Mouse (Mus musculus) megakaryocyte, embryonic 14.5 days (primary cell): ENCODE measurements around the gene Pde4d. TPM values are rescaled to one million over a fixed set of nuclear protein-coding genes. Genes with fewer than 3 reads are reported as not detected.

Experiments
- H3K27me3 ChIP-seq: replicated peaks from 2 replicates; pipeline ENCODE3; 2012; ENCODE audit warnings: inconsistent platforms
- H3K36me3 ChIP-seq: replicated peaks from 2 replicates; pipeline ENCODE3; 2012; ENCODE audit warnings: low read length, inconsistent platforms, mixed read lengths
- H3K4me1 ChIP-seq: 2 replicates; pipeline ENCODE4 v1.6.1; 2012; ENCODE audit warnings: inconsistent platforms
- H3K4me3 ChIP-seq: replicated peaks from 2 replicates; pipeline ENCODE3; 2012; ENCODE audit warnings: moderate library complexity, mild to moderate bottlenecking, inconsistent platforms
- H3K9me3 ChIP-seq: 2 replicates; pipeline ENCODE4 v1.6.1; 2012; ENCODE audit warnings: inconsistent platforms
- FLI1 ChIP-seq: IDR thresholded peaks from 2 replicates; pipeline ENCODE4 v1.6.1; 2012; ENCODE audit warnings: low read length, inconsistent platforms, mixed read lengths
- GATA1 ChIP-seq: IDR thresholded peaks from 3 replicates; pipeline ENCODE4 v1.6.1; 2012; ENCODE audit warnings: mixed read lengths, low read length, inconsistent platforms, borderline replicate concordance
- polyA plus RNA-seq: library from polyadenylated mRNA; stranded (reverse); fragments of >175 nt; gene quantifications from 2 replicates; pipeline ENCODE4 v1.2.3, GENCODE M21; 2012; ENCODE audit warnings: low replicate concordance; ENCODE audit not compliant: insufficient read depth

The Pde4d gene
- polyA plus RNA-seq, 1 experiment = 2.8 TPM

GRCm38 (mm10) chr13:109715321-109715720, 1265.6 kb downstream of the Pde4d start:
- Histone ChIP-seq H3K4me1 (peaks cover 19% of the 10 kb centered on the region), H3K27me3 (no peaks in the 10 kb centered on the region), H3K9me3 (no peaks in the 10 kb centered on the region; the same call in 1 of the 2 replicates), H3K36me3 (no peaks in the 10 kb centered on the region), H3K4me3 (no peak overlapping the region)
- TF ChIP-seq GATA1 (no peak), FLI1 (no peak)

GRCm38 (mm10) chr13:109720127-109720713, 1270.5 kb downstream of the Pde4d start:
- TF ChIP-seq GATA1 (no peak), FLI1 (no peak)
- Histone ChIP-seq H3K4me1 (peaks cover 31% of the 10 kb centered on the region), H3K4me3 (no peak overlapping the region), H3K27me3 (no peaks in the 10 kb centered on the region), H3K36me3 (no peaks in the 10 kb centered on the region), H3K9me3 (no peaks in the 10 kb centered on the region; the same call in 1 of the 2 replicates)

- TF ChIP-seq FLI1 (no peak), GATA1 (no peak)
Observed at GRCm38 (mm10) chr13:109722237-109723119, 1272.7 kb downstream of the Pde4d start.

GRCm38 (mm10) chr13:109727346-109727745, 1277.6 kb downstream of the Pde4d start:
- H3K9me3 ChIP-seq = no peaks in the 10 kb centered on the region
- TF ChIP-seq GATA1 (no peak), FLI1 (no peak)
- no peak overlapping the region for H3K4me3 ChIP-seq
- H3K4me1 ChIP-seq = peaks cover 8% of the 10 kb centered on the region
- no peaks in the 10 kb centered on the region for H3K36me3 ChIP-seq
- no peaks in the 10 kb centered on the region for H3K27me3 ChIP-seq

More at GRCm38 (mm10) chr13:109722237-109723119, 1272.7 kb downstream of the Pde4d start:
- no peaks in the 10 kb centered on the region for H3K27me3 ChIP-seq
- peaks cover 16% of the 10 kb centered on the region for H3K4me1 ChIP-seq
- H3K4me3 ChIP-seq = no peak overlapping the region
- no peaks in the 10 kb centered on the region; the same call in 1 of the 2 replicates for H3K9me3 ChIP-seq
- no peaks in the 10 kb centered on the region for H3K36me3 ChIP-seq

GRCm38 (mm10) chr13:109729612-109730011, 1279.9 kb downstream of the Pde4d start:
- H3K27me3 ChIP-seq = no peaks in the 10 kb centered on the region
- no peaks in the 10 kb centered on the region for H3K36me3 ChIP-seq
- no peaks in the 10 kb centered on the region for H3K9me3 ChIP-seq
- no peak overlapping the region for H3K4me3 ChIP-seq
- H3K4me1 ChIP-seq = no peaks in the 10 kb centered on the region; the same call in 1 of the 2 replicates
- no peak for TF ChIP-seq FLI1
- no peak for TF ChIP-seq GATA1

- H3K27me3 ChIP-seq = no peaks in the 10 kb centered on the region
- TF ChIP-seq GATA1 (no peak), FLI1 (no peak)
- H3K4me3 ChIP-seq = no peak overlapping the region
- no peaks in the 10 kb centered on the region for H3K36me3 ChIP-seq
- no peaks in the 10 kb centered on the region; the same call in 1 of the 2 replicates for H3K4me1 ChIP-seq
- H3K9me3 ChIP-seq = no peaks in the 10 kb centered on the region
Observed at GRCm38 (mm10) chr13:109732655-109733376, 1283.1 kb downstream of the Pde4d start.

GRCm38 (mm10) chr13:109736290-109737078, 1286.7 kb downstream of the Pde4d start:
- H3K27me3 ChIP-seq = no peaks in the 10 kb centered on the region
- H3K9me3 ChIP-seq = no peaks in the 10 kb centered on the region
- peaks cover 4% of the 10 kb centered on the region for H3K36me3 ChIP-seq
- no peaks in the 10 kb centered on the region for H3K4me1 ChIP-seq
- no peak overlapping the region for H3K4me3 ChIP-seq
- no peak for TF ChIP-seq FLI1
- TF ChIP-seq GATA1 = no peak

GRCm38 (mm10) chr13:109746492-109746891, 1296.7 kb downstream of the Pde4d start:
- Histone ChIP-seq H3K4me1 (0 out of 2 replicates have a peak, but pooled peaks cover 3% of the 10 kb centered on the region), H3K9me3 (peaks cover 11% of the 10 kb centered on the region), H3K4me3 (no peak overlapping the region), H3K27me3 (no peaks in the 10 kb centered on the region), H3K36me3 (peaks cover 31% of the 10 kb centered on the region)
- no peak for TF ChIP-seq FLI1
- TF ChIP-seq GATA1 = no peak
